Mouse (Mus musculus): Measurements from ENCODE around the gene Gm21988. TPM values are rescaled to one million over a fixed set of nuclear protein-coding genes. Genes with fewer than 3 reads are reported as not detected.

Gm21988 gene
- total RNA-seq (2021) = 1 to 10 TPM; 7.2 to 7.9 TPM
- long read RNA-seq, experiment 1, partial matches to known transcripts = 12 of 16 reads
- long read RNA-seq, experiment 1, other reads (novel, unspliced or antisense) = 4 of 16 reads
- long read RNA-seq, experiment 2, partial matches to known transcripts = 16 of 20 reads
- long read RNA-seq, experiment 2, other reads (novel, unspliced or antisense) = 4 of 20 reads

- DNase-seq (ENCODE audit: low spot score in 2 of 2) = peak; percentile 90 to 95
Observed at GRCm38 (mm10) chr11:70239541-70240279, at the start of gene Gm21988, which contains the start of gene Rnasek. Gene Gm21988 (minus strand): TSS chr11:70239830. Gene Rnasek (minus strand): TSS chr11:70239842.

GRCm38 (mm10) chr11:70289236-70289635 is 49.6 kb upstream of the Gm21988 start:
- DNase-seq (ENCODE audit: low spot score in 2 of 2) = peak; percentile 9 to 45

- DNase-seq (ENCODE audit: low spot score in 2 of 2) = no peak
Observed at GRCm38 (mm10) chr11:70288102-70288501, 48.5 kb upstream of the Gm21988 start.

GRCm38 (mm10) chr11:70285686-70286085 is 46.1 kb upstream of the Gm21988 start:
- DNase-seq (ENCODE audit: low spot score in 2 of 2) = no peak

GRCm38 (mm10) chr11:70284757-70285156 is 45.1 kb upstream of the Gm21988 start:
- no peak for DNase-seq (ENCODE audit: low spot score in 2 of 2)

- no peak for DNase-seq (ENCODE audit: low spot score in 2 of 2)
Observed at GRCm38 (mm10) chr11:70283666-70284065, 44.0 kb upstream of the Gm21988 start.

GRCm38 (mm10) chr11:70280441-70280840 is 40.8 kb upstream of the Gm21988 start:
- peak in 1 of 2 experiments; percentile 14 for DNase-seq (ENCODE audit: low spot score in 2 of 2)

GRCm38 (mm10) chr11:70278961-70279360 is 39.3 kb upstream of the Gm21988 start:
- no peak for DNase-seq (ENCODE audit: low spot score in 2 of 2)

- DNase-seq (ENCODE audit: low spot score in 2 of 2) = peak in 1 of 2 experiments; percentile 20
Observed at GRCm38 (mm10) chr11:70271641-70272040, 32.0 kb upstream of the Gm21988 start.

GRCm38 (mm10) chr11:70266405-70266804 is 26.8 kb upstream of the Gm21988 start:
- no peak for DNase-seq (ENCODE audit: low spot score in 2 of 2)

- DNase-seq (ENCODE audit: low spot score in 2 of 2) = no peak
Observed at GRCm38 (mm10) chr11:70265819-70266218, 26.2 kb upstream of the Gm21988 start.

GRCm38 (mm10) chr11:70265252-70265651 is 25.6 kb upstream of the Gm21988 start:
- DNase-seq (ENCODE audit: low spot score in 2 of 2) = no peak

- no peak for DNase-seq (ENCODE audit: low spot score in 2 of 2)
Observed at GRCm38 (mm10) chr11:70259035-70259434, 19.4 kb upstream of the Gm21988 start.

GRCm38 (mm10) chr11:70254931-70255531 is 15.4 kb upstream of the Gm21988 start, which contains the start of gene Alox12:
Gene Alox12 (minus strand): TSS chr11:70255353.
- DNase-seq (ENCODE audit: low spot score in 2 of 2) = no peak

GRCm38 (mm10) chr11:70254337-70254736 is 14.7 kb upstream of the Gm21988 start:
- no peak for DNase-seq (ENCODE audit: low spot score in 2 of 2)

- DNase-seq (ENCODE audit: low spot score in 2 of 2) = no peak
Observed at GRCm38 (mm10) chr11:70251853-70252252, 12.2 kb upstream of the Gm21988 start.

GRCm38 (mm10) chr11:70250150-70250549 is 10.5 kb upstream of the Gm21988 start:
- no peak for DNase-seq (ENCODE audit: low spot score in 2 of 2)

GRCm38 (mm10) chr11:70247136-70247845 is 7.7 kb upstream of the Gm21988 start:
- DNase-seq (ENCODE audit: low spot score in 2 of 2) = peak in 1 of 2 experiments; percentile 68

GRCm38 (mm10) chr11:70242591-70242990 is 3.0 kb upstream of the Gm21988 start:
- DNase-seq (ENCODE audit: low spot score in 2 of 2) = no peak

GRCm38 (mm10) chr11:70238591-70239440 is 814 bp downstream of the Gm21988 start:
- DNase-seq (ENCODE audit: low spot score in 2 of 2) = no peak
